Mouse (Mus musculus) urinary bladder, postnatal 4 days (tissue): ENCODE results near the gene Aurkb.
A peak's percentile ranks its signal among the peaks of the same experiment; 100 is the strongest.
"Not testable (repeated sequence)": the region's sequence is repeated elsewhere in the genome, so short reads cannot be mapped to it uniquely, and the experiment has no call there.

Source experiments
- DNase-seq, 2 experiments: peaks; one replicate each; pipeline ENCODE4 v3.0.0; 2021 to 2022; ENCODE audit warnings: low spot score in 2 of 2

The Aurkb gene

GRCm38 (mm10) chr11:69045531-69046394, at the start of gene Aurkb:
Gene Aurkb (plus strand): TSS chr11:69045647.
- DNase-seq, result peak; percentile 68 to 85

- no peak for DNase-seq
Observed at GRCm38 (mm10) chr11:68997080-68997479, 48.4 kb upstream of the Aurkb start.

- DNase-seq, result not testable (repeated sequence)
Observed at GRCm38 (mm10) chr11:69002782-69003181, 42.7 kb upstream of the Aurkb start.

DNA sequence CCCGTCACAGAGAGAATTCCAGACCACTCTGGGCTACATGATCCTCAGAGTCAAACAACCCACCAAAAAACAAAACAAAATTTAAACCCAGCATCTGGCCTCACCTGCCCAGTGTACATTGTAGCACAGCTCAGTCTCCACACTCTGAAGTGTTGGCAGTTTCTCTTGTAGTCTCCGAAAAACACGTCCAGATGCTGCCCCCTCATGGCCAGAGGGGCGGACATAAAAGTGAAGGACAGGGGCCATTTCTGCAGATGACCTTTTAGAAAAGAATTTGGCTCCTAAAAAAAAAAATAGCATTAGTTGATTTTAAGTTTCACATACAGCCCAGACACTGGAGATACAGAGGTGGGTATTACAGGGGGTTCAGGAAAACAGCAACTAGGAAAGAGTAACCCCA, 41.9 kb upstream of the Aurkb start:
- no peak for DNase-seq

DNA sequence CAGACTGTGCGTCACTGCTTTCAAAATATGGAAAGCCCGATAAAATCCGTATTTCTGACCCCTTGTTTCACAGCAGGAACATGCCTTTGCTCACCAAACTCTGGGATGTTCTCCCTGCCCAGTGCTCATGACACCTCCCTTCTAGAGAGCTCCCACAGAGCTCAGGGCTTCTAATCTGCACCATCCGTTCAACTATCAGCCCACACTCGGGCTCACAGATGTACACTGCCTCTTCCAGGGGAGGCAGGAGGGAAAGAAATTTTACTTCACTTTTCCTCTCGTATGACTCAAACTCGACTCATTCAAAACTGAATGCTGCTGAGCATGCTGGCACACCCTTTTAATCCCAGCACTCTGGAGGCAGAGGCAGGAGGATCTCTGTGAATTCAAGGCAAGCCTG, 40.3 kb upstream of the Aurkb start:
- no peak for DNase-seq

DNA sequence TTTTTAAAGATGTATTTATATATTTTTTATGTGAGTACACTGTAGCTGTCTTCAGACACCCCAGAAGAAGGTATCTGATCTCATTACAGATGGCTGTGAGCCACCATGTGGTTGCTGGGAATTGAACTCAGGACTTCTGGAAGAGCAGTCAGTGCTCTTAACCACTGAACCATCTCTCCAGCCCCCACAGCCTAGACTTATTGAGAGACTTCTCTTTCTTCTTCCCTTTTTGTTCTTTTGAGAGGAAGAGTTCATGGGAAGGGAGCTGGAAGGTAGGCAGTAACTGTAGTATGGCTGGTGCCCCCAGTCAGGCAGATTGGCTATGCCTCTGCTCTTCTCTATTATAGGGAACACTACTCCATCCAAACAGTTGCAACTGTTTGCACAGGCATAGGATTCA, 38.9 kb upstream of the Aurkb start:
- not testable (repeated sequence) for DNase-seq

GRCm38 (mm10) chr11:69008182-69009121, 37.0 kb upstream of the Aurkb start, which contains the start of gene Pfas:
Gene Pfas (minus strand): TSS chr11:69008460.
- peak; percentile 86 to 94 for DNase-seq

DNA sequence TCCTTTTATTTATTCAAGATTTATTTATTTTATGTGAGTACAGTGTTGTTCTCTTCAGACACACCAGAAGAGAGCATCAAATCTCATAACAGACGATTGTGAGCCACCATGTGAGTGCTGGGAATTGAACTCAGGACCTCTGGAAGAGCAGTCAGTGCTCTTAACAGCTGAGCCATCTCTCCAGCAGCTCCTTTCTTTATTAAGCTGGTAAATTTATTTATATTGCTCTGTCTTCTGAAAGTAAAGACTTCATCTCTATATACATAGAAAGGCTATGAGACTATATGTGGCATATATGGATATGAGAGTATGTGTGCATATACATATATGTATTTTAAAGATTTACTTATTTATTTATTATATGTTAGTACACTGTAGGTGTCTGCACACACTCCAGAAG, 35.9 kb upstream of the Aurkb start:
- no peak for DNase-seq

GRCm38 (mm10) chr11:69010400-69011323, 34.8 kb upstream of the Aurkb start:
- DNase-seq, result no peak

DNA sequence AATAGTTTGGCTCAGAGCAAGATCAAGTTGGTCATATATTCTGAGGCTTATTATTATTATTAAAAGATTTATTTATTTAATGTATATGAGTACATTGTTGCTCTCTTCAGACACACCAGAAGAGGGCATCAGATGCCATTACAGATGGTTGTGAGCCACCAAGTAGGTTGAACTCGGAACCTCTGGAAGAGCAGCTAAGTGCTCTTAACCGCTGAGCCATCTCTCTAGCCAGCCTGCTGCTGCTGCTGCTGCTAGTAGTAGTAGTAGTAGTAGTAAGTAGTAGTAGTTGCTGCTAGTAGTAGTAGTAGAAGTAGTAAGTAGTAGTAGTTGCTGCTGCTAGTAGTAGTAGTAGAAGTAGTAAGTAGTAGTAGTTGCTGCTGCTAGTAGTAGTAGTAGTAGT, 34.0 kb upstream of the Aurkb start:
- DNase-seq, result not testable (repeated sequence)

DNA sequence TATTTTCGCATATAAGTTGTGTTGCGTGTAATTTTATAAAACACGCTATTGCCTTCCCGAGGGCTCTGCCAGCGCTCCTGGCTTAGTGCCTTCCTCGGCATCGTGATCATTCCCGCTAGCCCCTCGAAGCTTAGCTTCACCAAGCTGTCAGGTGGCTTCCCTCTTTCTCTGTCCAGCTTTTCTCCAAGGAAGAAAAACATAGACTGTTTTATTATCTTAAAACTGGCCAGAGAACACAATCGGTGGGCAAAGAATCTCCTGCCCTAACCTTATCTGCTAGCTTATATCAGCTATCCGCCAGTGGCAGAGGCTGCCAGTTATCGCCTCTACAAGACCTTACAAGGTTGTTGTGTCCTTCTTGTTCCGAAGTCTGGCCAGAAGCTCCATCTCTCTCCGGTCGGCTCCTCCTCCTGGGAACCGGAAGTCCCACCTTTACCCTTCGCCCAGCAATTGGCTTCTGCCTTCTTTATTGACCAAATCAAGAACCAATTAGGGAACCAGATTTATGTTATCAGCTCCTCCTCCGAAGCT, 33.3 kb upstream of the Aurkb start:
- peak; percentile 78 to 80 for DNase-seq

GRCm38 (mm10) chr11:69015644-69016441, 29.6 kb upstream of the Aurkb start, which contains the start of gene Ctc1:
Gene Ctc1 (plus strand): TSS chr11:69015911.
- peak; percentile 82 to 88 for DNase-seq

DNA sequence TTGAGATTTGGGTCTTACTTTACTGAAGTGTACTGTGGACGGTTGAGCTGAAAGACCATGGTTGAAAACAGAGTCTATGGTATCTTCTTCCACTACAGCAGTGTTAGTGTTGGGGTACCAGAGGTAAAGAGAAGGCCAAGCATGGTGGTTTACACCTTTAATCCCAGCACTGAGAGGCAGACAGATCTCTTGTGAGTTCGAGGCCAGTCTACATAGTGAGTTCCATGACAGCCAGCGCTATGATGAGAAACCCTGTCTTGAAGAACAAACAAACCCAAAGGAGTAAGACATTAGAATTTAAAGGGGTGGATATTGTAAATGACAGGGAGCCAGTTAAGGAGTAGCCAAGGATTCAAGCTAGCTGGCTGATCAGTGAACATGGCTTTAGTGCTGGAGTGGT, 28.7 kb upstream of the Aurkb start:
- no peak for DNase-seq

DNA sequence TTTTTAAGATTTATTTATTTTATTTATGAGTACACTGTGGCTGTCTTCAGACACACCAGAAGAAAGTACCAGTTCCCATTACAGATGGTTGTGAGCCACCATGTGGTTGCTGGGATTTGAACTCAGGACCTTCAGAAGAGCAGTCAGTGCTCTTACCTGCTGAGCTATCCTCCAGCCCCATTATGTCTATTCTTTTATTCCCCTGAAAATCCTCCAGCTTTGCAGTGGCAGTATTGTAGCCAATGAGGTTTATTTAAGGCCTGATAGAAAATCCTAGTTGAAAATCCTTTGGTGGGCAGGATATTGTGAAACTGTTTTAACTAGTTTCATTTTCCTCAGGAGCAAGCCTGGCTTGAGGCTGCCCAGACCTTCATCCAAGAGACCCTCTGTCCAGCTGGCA, 24.8 kb upstream of the Aurkb start:
- no peak for DNase-seq

DNA sequence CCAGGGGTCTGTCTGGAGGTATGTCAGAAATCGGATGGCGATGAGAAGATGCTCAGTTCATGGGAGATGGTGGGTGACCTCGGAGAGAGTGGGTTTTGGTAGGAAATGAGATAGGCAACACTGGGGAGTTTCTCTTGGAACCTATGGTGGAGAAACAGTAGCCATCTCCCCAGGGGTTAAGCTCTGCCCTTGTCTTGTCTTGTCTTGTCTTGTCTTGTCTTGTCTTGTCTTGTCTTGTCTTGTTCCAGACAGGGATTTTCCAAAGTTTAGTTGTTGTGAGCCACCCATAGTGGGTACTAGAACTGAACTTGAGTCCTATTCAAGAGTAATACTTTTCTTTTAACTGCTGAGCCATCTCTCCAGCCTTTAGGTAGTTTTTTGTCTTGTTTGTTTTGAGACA, 18.9 kb upstream of the Aurkb start:
- DNase-seq, result no peak

DNA sequence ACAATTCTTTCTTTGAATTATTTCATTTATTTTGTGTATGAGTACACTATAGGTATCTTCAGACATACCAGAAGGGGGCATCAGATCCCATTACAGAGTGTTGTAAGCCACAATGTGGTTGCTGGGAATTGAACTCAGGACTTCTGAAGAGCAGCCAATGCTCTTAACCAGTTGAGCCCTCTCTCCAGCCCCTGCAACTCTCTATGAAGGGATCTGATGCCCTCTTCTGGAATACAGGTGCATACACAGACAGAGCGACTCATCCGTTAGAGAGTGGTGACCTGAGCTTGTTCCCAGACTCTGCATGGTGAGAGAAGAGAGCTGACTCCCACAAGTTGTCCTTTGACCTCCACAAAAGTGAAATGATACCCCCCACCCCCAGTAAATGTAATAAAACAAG, 16.6 kb upstream of the Aurkb start:
- DNase-seq, result no peak

DNA sequence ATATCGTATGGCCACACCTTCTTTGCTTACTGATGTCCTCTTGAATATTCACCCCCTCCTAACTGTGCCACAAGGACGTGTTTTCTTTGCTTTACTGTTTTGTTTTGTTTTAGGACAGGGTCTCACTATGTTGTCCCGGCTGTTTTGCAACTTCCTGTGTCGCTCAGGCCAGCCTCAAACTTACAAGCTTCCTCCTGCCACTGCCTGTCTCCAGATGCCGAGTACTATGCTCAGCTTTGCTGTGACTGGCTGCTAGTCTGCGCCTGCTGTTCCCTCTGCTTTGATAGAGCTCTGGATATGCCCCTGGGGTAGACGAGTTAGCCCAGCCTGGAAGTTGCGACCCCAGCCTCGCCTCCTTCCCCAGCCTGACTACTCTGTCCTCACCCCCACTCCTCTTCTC, 11.9 kb upstream of the Aurkb start:
- no peak for DNase-seq

GRCm38 (mm10) chr11:69034585-69034984, 10.9 kb upstream of the Aurkb start:
- no peak for DNase-seq

DNA sequence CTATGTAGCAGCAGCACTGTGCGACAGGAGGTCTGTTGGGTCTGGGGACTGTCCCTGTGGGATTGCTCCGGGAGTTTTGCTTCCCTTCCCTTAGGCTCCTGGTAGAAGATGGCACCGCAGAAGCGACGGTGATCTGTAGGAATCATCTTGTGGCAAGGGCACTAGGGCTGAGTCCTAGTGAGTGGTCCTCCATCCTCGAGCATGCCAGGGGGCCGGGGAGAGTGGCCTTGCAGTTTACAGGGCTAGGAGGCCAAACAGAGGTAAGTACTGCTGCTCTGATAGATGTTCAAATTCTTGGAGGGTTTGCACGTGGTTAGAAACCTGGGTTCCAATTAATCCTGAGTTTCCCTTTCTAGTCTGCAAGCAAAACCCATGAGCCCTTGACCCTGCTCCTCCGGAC, 10.0 kb upstream of the Aurkb start:
- DNase-seq, result no peak

DNA sequence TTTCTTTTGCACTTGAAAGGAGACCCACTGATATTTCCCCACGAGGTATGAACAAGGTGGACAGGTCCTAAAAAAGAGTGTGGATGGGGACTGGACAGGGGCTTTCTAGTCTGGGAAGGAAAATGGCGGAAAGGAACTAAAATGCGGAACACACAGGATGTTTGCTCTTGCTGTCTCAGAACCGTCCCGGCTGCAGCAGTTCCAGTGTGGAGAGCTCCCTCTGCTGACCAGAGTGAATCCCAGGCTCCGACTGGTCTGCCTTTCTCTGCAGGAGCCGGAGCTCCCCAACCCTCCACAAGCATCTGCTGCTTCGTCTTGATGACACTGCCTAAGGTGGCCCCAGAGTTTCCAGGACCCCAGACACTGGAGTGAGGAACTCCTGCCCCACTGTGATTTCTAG, 9.6 kb upstream of the Aurkb start:
- DNase-seq, result peak; percentile 78 to 83
